Mouse (Mus musculus) frontal cortex, postnatal 10 days (tissue): ENCODE results near the gene Med31.
"Not testable (repeated sequence)": the region's sequence is repeated elsewhere in the genome, so short reads cannot be mapped to it uniquely, and the experiment has no call there.

ENCODE experiments used
- DNase-seq, 2 experiments: peaks; one replicate each; pipeline ENCODE4 v3.0.0; 2022; ENCODE audit warnings: low spot score in 2 of 2, mixed read lengths in 1 of 2

Med31 gene

DNA sequence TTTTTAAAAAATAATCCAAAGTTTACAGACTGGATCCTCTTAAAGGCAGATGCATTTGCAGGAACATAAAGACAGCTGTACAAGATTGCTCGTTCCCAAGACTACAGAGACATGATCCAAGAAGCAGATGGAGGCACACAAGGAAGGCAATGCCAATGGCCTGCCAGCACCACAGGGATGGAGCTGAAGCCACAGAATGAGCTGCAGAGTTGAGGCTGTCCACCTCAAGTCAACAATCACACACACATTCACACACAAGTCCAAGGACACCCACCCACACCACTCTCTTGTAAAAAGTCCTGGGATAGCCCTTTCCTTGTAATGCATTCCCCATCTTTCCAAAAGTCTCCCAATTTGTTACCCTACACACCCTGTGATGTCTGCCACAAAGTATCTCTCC is 12.0 kb downstream of the Med31 start:
- no peak for DNase-seq

DNA sequence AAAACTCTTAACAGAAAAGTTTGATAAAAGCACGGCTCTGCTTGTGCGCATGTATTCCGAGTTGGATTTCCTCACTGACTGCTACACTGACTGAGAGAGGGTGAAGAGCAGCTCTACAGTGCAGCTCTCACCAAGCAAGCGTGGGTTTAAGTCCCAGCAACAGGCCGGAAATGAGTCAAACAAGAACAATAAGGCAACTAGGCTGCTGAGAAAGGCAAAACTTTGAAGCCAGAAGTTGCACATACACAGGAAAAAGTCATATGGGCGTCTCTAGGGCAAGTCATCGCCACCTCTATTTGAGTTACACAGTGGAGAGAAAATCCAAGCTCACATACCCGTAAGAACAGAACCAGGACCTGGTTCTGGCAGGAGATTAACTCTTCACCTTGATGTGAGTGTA is 18.9 kb downstream of the Med31 start:
- DNase-seq = no peak

DNA sequence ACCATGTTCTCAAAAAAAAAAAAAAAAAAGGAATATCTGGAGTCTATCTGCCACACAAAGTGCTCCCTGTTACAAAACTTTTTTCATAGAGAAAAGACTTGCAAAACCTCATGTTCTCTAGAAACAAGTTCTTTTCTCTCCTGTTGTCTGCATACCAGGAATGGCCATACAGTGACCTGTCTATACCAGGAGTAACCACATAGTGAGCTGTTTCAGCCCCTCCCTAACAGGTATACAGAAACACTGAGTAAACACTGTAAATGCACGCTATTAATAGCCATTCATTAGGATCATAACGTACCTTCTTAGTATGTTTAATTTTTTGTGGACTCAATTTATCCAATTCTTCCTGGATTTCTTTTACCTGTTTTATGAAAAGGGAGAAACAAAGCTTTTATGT is 21.1 kb downstream of the Med31 start:
- no peak for DNase-seq

- DNase-seq = no peak
Measured at GRCm38 (mm10) chr11:72190857-72191256, 24.5 kb downstream of the Med31 start.

DNA sequence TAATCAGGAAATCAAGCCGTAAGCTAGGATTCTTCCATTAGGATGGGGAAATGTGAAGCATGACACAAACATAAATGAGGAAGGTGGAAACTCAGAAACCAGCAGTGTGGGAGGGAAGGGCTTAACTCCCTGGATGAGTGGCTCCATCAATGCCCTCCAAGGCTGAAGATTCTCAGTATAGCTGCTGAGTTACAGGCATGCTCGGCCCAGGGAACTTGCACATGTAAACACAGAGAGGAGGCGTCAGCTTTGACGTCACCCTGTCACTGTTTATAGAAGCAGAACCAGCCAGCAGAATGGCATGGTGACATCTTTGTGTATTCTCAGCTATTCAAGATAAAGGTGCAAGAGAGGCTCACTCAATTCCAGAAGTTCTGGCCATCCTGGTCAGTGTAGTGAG is 31.1 kb downstream of the Med31 start:
- no peak for DNase-seq

- no peak for DNase-seq
Measured at GRCm38 (mm10) chr11:72181136-72181535, 34.3 kb downstream of the Med31 start.

DNA sequence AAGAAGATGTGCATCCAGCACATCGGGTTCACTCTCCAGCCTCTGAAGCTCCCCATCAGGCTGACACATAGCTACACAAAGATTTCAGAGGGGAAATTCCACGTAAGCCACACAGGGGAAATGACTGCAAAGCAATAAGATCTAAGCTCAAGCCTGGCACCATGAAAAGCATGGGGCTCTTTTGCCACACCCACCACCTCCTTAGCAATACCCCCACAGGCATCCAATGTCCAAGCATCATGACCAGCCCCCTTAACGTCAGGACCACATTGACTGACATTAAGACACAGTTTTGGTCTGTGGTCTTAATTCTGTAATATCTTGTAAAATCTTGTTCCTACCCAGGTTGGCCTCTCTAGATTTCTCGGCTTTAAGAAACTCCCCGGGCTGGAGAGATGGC is 34.8 kb downstream of the Med31 start:
- DNase-seq = no peak

GRCm38 (mm10) chr11:72176553-72176952 is 38.8 kb downstream of the Med31 start:
- DNase-seq = no peak

DNA sequence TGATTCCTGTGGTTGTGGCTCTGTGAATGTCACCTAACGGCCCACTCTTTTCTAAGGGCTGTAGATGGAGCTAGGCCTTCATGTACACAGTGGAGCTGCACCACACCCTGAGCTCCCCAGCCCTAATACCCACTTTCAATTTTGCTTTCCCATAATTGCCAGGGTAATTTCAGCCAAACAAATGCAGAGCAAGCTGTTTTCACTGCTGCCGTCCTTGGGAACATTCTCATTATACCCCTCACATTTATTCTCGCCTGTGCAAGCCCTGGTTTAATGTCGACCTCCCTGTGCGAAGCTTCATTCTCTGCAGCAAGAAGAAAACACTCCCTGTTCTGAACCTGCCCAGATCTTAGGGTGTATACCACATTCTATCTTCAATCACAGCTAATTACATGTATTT is 39.4 kb downstream of the Med31 start:
- no peak for DNase-seq

DNA sequence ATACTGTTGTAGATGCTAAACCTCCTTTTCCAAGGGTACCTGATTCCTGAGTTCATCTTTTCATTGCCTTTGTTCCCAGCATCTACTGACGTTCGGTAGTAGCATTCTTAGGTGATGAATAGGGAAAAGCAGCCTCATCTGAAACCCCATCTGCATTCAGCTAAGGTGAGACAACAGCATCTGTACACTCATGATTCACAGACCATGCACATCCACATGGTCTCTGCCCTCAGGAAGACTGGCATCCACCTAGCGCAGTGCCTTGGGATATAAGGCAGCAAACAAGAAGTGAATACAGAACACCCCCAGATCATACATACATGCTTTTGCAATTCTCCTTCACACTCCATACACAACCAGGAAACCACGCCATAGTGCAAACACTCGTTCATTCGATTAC is 40.7 kb downstream of the Med31 start:
- DNase-seq = no peak

DNA sequence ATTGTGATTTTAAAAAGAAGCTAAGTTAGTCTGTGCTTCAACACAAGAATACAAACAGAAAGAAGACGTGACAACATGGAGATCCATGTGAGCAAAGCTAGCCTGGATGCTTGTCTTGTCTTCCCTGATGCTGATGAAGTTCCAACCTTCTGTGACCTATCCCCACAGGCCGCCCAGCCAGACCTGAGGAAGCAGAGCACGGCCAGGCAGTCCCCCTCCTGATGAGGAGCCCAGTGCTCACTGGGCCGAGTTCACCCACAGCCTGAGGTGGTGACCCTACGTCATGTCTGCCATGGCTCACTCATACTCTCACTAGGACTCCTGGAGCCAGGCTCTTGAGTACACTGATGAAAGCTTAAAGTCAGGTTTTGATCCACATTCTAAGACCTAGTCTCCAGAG is 41.9 kb downstream of the Med31 start:
- DNase-seq = no peak

GRCm38 (mm10) chr11:72171906-72172305 is 43.5 kb downstream of the Med31 start:
- DNase-seq = not testable (repeated sequence)

DNA sequence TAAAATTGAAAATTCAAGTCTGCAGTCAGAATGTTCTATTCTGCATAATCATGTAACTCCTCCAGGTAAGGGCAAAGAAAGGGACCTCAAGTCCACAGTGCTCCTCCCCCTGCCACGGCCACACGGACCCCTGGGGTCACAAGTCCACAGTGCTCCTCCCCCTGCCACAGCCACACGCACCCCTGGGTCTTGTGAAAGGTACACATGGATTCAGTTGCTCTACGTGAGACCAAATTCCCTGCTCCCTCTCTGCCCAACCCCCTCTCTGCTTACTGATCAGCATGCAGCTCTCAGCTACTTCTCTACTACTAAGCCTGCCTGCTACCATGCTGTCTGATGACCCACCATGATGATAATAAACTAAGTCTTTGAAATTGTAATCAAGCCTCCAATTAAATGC is 45.5 kb downstream of the Med31 start:
- DNase-seq = no peak

GRCm38 (mm10) chr11:72163198-72163597 is 52.2 kb downstream of the Med31 start:
- no peak for DNase-seq
